Mouse (Mus musculus): ENCODE results near the gene Immp2l. TPM values are rescaled to one million over a fixed set of nuclear protein-coding genes. Genes with fewer than 3 reads are reported as not detected.

The Immp2l gene
- polyA plus RNA-seq, 1 experiment from 2014 or later, result 20.5 TPM

DNA sequence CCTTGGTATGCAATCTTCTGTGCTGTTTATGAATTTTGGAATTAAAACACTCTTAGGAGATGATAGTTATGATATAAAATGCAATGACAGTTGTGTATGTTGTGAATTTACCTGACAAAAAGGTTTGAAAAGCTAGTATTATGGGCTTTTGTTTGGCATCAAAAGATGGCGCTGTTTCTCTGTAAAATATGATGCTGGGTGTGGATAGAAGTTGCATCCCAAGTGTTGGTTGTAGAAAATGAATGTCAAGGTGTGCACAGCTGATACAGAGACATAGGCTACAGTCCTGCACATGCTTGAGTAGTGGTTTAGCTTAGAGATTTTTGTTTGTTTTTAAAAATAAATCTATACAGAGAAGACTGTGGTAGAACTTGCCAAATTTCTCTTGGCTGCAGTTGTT, 87.6 kb downstream of the Immp2l start:
- no peaks in the 10 kb centered on the region for H3K4me1 ChIP-seq (replicated peaks; ENCODE audit: control insufficient read depth, insufficient read depth, low read length)
- no peaks in the 10 kb centered on the region for H3K27me3 ChIP-seq (replicated peaks; ENCODE audit: control insufficient read depth, insufficient read depth, low read length)
- H3K9me3 ChIP-seq (ENCODE audit: control insufficient read depth, low read length), result no peaks in the 10 kb centered on the region
- no peak overlapping the region for H3K27ac ChIP-seq (ENCODE audit: low read depth)
- no peak overlapping the region for H3K9ac ChIP-seq (ENCODE audit: low read length)
- no peak for ATAC-seq (replicated peaks; ENCODE audit: low FRiP score, low TSS enrichment, low read depth)
- 36% methylated on average over 1 of the region's 1 CpGs for WGBS
- H3K4me3 ChIP-seq (ENCODE audit: low read depth, low read length), result no peak overlapping the region
- DNase-seq (ENCODE audit: low spot score), result no peak
- H3K36me3 ChIP-seq (ENCODE audit: control insufficient read depth, insufficient read depth, low read length), result no peaks in the 10 kb centered on the region
- H3K4me2 ChIP-seq (ENCODE audit: low read length), result no peak overlapping the region

DNA sequence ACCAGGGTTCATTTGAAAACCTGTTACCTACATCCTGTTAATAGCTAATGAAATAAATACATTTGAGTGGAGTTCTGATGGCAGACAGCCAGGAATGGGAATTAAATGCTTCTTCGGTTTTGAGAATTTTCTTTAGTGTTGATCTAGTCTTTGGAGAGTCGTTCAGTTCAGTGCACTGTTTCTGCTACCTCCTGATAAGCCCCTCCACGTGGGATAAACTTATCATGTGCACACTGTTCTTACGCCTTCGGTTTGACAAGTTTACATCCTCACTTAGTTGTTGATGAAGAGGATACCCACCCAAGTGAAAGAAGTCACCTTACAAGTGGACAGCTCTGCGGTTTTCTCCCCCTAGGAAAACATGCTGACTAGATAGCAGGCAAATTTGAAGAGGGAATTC, 88.2 kb downstream of the Immp2l start:
- Histone ChIP-seq H3K4me3 (ENCODE audit: low read depth, low read length) (no peak overlapping the region), H3K4me1 (replicated peaks; ENCODE audit: control insufficient read depth, insufficient read depth, low read length) (no peaks in the 10 kb centered on the region), H3K36me3 (ENCODE audit: control insufficient read depth, insufficient read depth, low read length) (no peaks in the 10 kb centered on the region), H3K9ac (ENCODE audit: low read length) (no peak overlapping the region), H3K27ac (ENCODE audit: low read depth) (no peak overlapping the region), H3K9me3 (ENCODE audit: control insufficient read depth, low read length) (no peaks in the 10 kb centered on the region), H3K27me3 (replicated peaks; ENCODE audit: control insufficient read depth, insufficient read depth, low read length) (no peaks in the 10 kb centered on the region), H3K4me2 (ENCODE audit: low read length) (no peak overlapping the region)
- no peak for DNase-seq (ENCODE audit: low spot score)
- 58% methylated on average over 6 of the region's 6 CpGs for WGBS
- no peak for ATAC-seq (replicated peaks; ENCODE audit: low FRiP score, low TSS enrichment, low read depth)

DNA sequence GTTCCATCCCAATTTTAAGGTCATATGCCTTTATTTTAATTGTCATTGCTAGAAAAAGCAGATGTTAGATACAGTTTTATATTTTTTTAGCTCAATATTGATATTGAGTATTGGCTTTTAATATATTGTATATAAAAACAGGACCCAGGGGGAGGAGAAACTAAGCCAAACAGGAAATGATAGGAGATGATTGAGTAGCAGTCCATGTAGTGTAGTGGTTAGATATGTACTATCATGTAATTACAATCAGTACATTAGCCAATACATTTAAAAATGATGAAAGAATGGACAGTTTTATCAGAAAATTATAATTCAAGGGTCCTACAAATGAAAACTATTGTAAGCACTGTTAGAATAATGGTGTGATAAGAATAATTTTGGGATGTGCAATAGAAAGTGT, 94.5 kb downstream of the Immp2l start:
- Histone ChIP-seq H3K27ac (ENCODE audit: low read depth) (no peak overlapping the region), H3K9me3 (ENCODE audit: control insufficient read depth, low read length) (no peaks in the 10 kb centered on the region), H3K27me3 (replicated peaks; ENCODE audit: control insufficient read depth, insufficient read depth, low read length) (no peaks in the 10 kb centered on the region), H3K4me1 (replicated peaks; ENCODE audit: control insufficient read depth, insufficient read depth, low read length) (no peaks in the 10 kb centered on the region), H3K4me2 (ENCODE audit: low read length) (no peak overlapping the region), H3K36me3 (ENCODE audit: control insufficient read depth, insufficient read depth, low read length) (no peaks in the 10 kb centered on the region), H3K9ac (ENCODE audit: low read length) (no peak overlapping the region), H3K4me3 (ENCODE audit: low read depth, low read length) (no peak overlapping the region)
- ATAC-seq (replicated peaks; ENCODE audit: low FRiP score, low TSS enrichment, low read depth) (no peak), DNase-seq (ENCODE audit: low spot score) (no peak)

DNA sequence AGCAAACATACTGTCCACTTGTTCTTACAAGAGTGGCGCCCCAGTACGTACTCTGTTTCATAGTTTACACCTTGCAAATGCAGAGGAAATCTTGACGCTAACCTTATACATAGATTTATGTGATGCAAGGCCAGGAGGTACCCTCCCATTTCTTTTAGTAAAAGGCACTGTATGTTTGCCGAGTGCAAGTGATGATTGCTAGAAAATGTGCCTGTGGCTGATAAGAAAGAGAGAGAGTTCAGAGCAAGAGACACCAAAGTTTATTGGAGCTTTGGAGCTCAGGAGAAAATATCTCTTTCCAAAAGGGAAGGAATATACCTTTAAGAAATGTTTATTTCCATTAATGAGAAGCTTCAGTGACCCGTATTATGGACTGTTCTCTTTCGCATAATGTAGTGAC, 95.8 kb downstream of the Immp2l start:
- H3K4me1 ChIP-seq (replicated peaks; ENCODE audit: control insufficient read depth, insufficient read depth, low read length), result no peaks in the 10 kb centered on the region

DNA sequence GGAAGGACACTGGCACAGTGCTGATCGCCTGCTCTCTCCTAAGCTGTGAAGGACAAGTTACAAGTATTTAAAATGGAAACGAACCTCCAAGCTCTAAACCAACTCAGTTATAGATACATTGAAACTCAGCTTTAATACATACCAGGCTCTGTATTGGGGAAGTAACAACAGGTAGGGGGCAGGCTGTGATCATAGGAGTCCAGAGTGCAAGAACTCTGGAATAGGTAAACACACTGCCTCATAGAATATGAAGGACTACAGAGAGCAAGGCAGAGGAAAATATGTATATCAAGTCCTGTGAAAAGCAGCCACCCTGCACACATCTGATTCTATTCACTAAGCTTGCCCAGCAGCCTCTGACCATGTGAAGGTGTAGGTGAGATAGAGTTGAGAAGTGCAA, 99.3 kb downstream of the Immp2l start:
- Histone ChIP-seq H3K4me3 (ENCODE audit: low read depth, low read length) (no peak overlapping the region), H3K9ac (ENCODE audit: low read length) (no peak overlapping the region), H3K36me3 (ENCODE audit: control insufficient read depth, insufficient read depth, low read length) (no peaks in the 10 kb centered on the region), H3K9me3 (ENCODE audit: control insufficient read depth, low read length) (no peaks in the 10 kb centered on the region), H3K4me1 (replicated peaks; ENCODE audit: control insufficient read depth, insufficient read depth, low read length) (no peaks in the 10 kb centered on the region), H3K4me2 (ENCODE audit: low read length) (no peak overlapping the region), H3K27ac (ENCODE audit: low read depth) (no peak overlapping the region), H3K27me3 (replicated peaks; ENCODE audit: control insufficient read depth, insufficient read depth, low read length) (no peaks in the 10 kb centered on the region)
- DNase-seq (ENCODE audit: low spot score) (no peak), ATAC-seq (replicated peaks; ENCODE audit: low FRiP score, low TSS enrichment, low read depth) (no peak)
- 90% methylated on average over 2 of the region's 2 CpGs for WGBS

More for the DNA sequence above, 95.8 kb downstream of the Immp2l start:
- H3K27me3 ChIP-seq (replicated peaks; ENCODE audit: control insufficient read depth, insufficient read depth, low read length), result no peaks in the 10 kb centered on the region
- no peak overlapping the region for H3K4me3 ChIP-seq (ENCODE audit: low read depth, low read length)
- 59% methylated on average over 6 of the region's 6 CpGs for WGBS
- DNase-seq (ENCODE audit: low spot score) (no peak), ATAC-seq (replicated peaks; ENCODE audit: low FRiP score, low TSS enrichment, low read depth) (no peak)
- no peak overlapping the region for H3K4me2 ChIP-seq (ENCODE audit: low read length)
- H3K9ac ChIP-seq (ENCODE audit: low read length), result no peak overlapping the region
- no peak overlapping the region for H3K27ac ChIP-seq (ENCODE audit: low read depth)
- no peaks in the 10 kb centered on the region for H3K9me3 ChIP-seq (ENCODE audit: control insufficient read depth, low read length)
- no peaks in the 10 kb centered on the region for H3K36me3 ChIP-seq (ENCODE audit: control insufficient read depth, insufficient read depth, low read length)

DNA sequence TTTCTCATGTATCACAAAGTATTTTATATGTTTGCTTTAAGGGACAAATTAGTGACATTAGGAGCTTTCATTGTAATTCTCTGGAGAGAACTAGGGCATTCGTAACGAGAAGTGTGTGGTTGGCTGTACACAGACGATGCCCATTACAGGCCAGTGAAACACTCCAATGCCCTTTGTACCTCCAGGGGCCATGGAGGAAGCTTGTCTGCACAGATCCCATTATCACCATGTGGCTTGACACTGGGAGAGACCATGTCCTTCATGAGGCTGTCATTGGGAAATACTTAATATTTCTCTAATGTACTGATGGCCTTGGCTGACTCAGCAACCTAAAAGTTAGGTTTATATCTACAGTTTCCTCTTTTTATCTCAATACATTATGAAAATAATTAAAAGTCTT, 111.0 kb downstream of the Immp2l start:
- Histone ChIP-seq H3K4me3 (ENCODE audit: low read depth, low read length) (no peak overlapping the region), H3K27ac (ENCODE audit: low read depth) (no peak overlapping the region), H3K9me3 (ENCODE audit: control insufficient read depth, low read length) (no peaks in the 10 kb centered on the region), H3K4me2 (ENCODE audit: low read length) (no peak overlapping the region), H3K4me1 (replicated peaks; ENCODE audit: control insufficient read depth, insufficient read depth, low read length) (no peaks in the 10 kb centered on the region), H3K36me3 (ENCODE audit: control insufficient read depth, insufficient read depth, low read length) (no peaks in the 10 kb centered on the region), H3K27me3 (replicated peaks; ENCODE audit: control insufficient read depth, insufficient read depth, low read length) (no peaks in the 10 kb centered on the region), H3K9ac (ENCODE audit: low read length) (no peak overlapping the region)
- 73% methylated on average over 3 of the region's 3 CpGs for WGBS
- DNase-seq (ENCODE audit: low spot score), result no peak
- ATAC-seq (replicated peaks; ENCODE audit: low FRiP score, low TSS enrichment, low read depth), result no peak

DNA sequence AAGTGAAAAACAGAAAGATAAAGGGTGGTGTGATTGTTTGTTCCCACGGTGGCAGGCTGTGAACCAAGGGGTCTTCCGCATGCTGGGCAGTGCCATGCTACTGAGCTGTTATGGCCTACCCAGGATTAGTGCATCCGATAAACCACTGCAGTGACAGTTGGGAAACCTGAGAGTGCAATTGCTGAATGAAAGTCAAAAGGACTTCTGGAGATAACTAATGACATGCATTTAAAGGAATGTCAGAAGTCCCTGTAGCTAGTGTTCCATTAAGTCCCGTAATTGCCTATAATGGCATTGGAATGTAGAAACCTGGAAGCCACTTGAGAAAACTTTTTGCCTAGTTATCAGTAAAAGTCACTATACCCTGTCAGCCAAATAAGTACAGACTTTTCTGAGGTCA, 135.7 kb downstream of the Immp2l start:
- DNase-seq (ENCODE audit: low spot score) (no peak), ATAC-seq (replicated peaks; ENCODE audit: low FRiP score, low TSS enrichment, low read depth) (no peak)
- H3K36me3 ChIP-seq (ENCODE audit: control insufficient read depth, insufficient read depth, low read length), result no peaks in the 10 kb centered on the region
- H3K9me3 ChIP-seq (ENCODE audit: control insufficient read depth, low read length), result no peaks in the 10 kb centered on the region
- H3K27me3 ChIP-seq (replicated peaks; ENCODE audit: control insufficient read depth, insufficient read depth, low read length), result no peaks in the 10 kb centered on the region
- WGBS, result 74% methylated on average over 4 of the region's 4 CpGs
- no peak overlapping the region for H3K27ac ChIP-seq (ENCODE audit: low read depth)
- H3K4me2 ChIP-seq (ENCODE audit: low read length), result no peak overlapping the region
- no peak overlapping the region for H3K9ac ChIP-seq (ENCODE audit: low read length)
- no peak overlapping the region for H3K4me3 ChIP-seq (ENCODE audit: low read depth, low read length)
- 0 out of 2 replicates have a peak, but pooled peaks cover under 1% of the 10 kb centered on the region for H3K4me1 ChIP-seq (replicated peaks; ENCODE audit: control insufficient read depth, insufficient read depth, low read length)

DNA sequence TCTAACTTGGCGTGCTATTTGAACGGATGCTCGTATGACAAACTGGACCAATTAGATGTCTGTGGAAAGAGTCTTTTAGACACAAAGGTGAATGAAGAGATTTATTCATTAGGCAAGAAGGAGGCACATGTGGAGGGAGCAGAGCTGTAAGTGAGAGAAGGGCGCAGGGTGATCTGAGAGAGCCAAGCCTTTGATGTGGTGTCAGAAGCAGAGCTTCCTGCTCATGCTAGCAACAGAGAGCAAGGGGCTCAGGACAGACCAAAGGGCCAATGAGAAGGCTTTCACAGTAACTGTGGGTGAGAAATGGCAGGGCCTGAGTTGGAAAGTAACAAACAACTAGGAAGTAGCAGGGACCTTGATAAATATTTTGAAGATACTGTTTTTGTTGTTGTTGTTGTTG, 143.9 kb downstream of the Immp2l start:
- Histone ChIP-seq H3K4me2 (ENCODE audit: low read length) (no peak overlapping the region), H3K9me3 (ENCODE audit: control insufficient read depth, low read length) (no peaks in the 10 kb centered on the region), H3K4me3 (ENCODE audit: low read depth, low read length) (no peak overlapping the region), H3K4me1 (replicated peaks; ENCODE audit: control insufficient read depth, insufficient read depth, low read length) (no peaks in the 10 kb centered on the region; the same call in 1 of the 2 replicates), H3K27me3 (replicated peaks; ENCODE audit: control insufficient read depth, insufficient read depth, low read length) (no peaks in the 10 kb centered on the region), H3K27ac (ENCODE audit: low read depth) (no peak overlapping the region), H3K36me3 (ENCODE audit: control insufficient read depth, insufficient read depth, low read length) (no peaks in the 10 kb centered on the region), H3K9ac (ENCODE audit: low read length) (no peak overlapping the region)
- DNase-seq (ENCODE audit: low spot score) (no peak), ATAC-seq (replicated peaks; ENCODE audit: low FRiP score, low TSS enrichment, low read depth) (no peak)
- 85% methylated on average over 4 of the region's 4 CpGs for WGBS

DNA sequence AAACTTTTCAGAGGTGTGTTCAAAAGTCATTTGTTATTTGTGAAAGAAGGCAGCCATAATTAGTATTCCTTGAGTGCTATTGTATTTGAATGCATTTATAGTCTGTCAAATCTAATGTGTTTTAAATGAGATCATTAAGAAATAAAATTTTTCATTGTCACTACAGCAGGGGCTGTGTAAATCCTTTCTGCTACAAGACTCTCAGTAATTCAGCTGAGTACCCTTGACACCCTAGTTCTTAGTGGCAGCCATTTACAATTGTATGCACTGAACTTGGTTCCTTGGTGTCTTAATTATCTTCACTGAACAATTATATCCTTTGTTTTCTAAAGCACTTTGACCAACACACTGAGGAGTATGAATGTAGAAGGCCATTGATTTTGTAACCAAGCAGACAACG, 146.2 kb downstream of the Immp2l start:
- WGBS, result 74% methylated on average over 1 of the region's 1 CpGs

More for the DNA sequence above, 146.2 kb downstream of the Immp2l start:
- Histone ChIP-seq H3K4me2 (ENCODE audit: low read length) (no peak overlapping the region), H3K4me1 (replicated peaks; ENCODE audit: control insufficient read depth, insufficient read depth, low read length) (no peaks in the 10 kb centered on the region; the same call in 1 of the 2 replicates), H3K27ac (ENCODE audit: low read depth) (no peak overlapping the region), H3K27me3 (replicated peaks; ENCODE audit: control insufficient read depth, insufficient read depth, low read length) (no peaks in the 10 kb centered on the region), H3K4me3 (ENCODE audit: low read depth, low read length) (no peak overlapping the region), H3K36me3 (ENCODE audit: control insufficient read depth, insufficient read depth, low read length) (no peaks in the 10 kb centered on the region), H3K9me3 (ENCODE audit: control insufficient read depth, low read length) (no peaks in the 10 kb centered on the region), H3K9ac (ENCODE audit: low read length) (no peak overlapping the region)
- no peak for DNase-seq (ENCODE audit: low spot score)
- no peak for ATAC-seq (replicated peaks; ENCODE audit: low FRiP score, low TSS enrichment, low read depth)

Data from intestine, embryonic 14.5 days (tissue).